Mouse (Mus musculus): ENCODE measurements around the gene Prlhr.

Prlhr gene

GRCm38 (mm10) chr19:60432347-60433129, 35.6 kb downstream of the Prlhr start:
- peak; percentile 28 for DNase-seq (ENCODE audit: low spot score)

- DNase-seq (ENCODE audit: low spot score), result peak; percentile 35
These were observed 50.5 kb downstream of the Prlhr start for GRCm38 (mm10) chr19:60417611-60418010.

Measured in adipocyte (in vitro differentiated cells).